Mouse (Mus musculus): Measurements from ENCODE around the gene Il11ra1.
A peak's percentile ranks its signal among the peaks of the same experiment; 100 is the strongest.

The Il11ra1 gene

DNA sequence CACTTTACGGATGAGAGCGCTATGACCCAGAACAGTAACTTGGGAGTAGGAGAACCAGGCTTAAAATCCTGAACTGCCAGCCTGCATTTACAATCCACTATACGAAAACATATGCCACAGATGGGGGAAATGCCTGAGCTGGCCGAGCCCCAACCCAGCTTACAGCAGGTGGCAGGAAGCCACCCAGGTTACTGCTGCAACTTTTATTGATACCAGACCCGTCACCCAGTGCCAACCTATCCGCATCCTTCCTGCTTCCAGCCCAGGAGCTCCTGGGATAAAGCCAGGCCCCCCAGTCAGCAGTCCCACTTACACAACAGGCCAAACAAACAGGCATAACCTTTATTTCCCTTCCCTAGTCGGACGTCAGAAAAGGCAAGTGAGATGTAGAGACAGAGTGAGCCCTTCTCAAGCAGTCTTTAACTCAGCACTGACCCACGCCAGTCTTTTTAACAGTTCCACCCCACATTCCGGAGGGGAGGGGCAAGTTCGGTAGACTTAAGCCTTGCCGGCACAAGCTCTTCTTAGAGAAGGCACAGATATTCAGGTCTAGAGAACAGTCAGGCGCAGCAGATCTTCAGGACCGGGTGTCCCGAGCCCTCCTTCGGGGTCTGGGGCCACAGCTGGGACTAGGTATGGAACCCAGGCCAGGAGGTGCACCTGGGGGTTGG, 12.1 kb downstream of the Il11ra1 start:
- DNase-seq = no peak

GRCm38 (mm10) chr4:41712421-41713196, 12.8 kb downstream of the Il11ra1 start:
- DNase-seq = no peak

GRCm38 (mm10) chr4:41713197-41714067, 13.6 kb downstream of the Il11ra1 start, which contains the start of gene Rpp25l:
Rpp25l (minus strand) TSS chr4:41713534.
- DNase-seq = peak; percentile 79

- peak; percentile 81 for DNase-seq
Observed at GRCm38 (mm10) chr4:41714276-41714675, 14.5 kb downstream of the Il11ra1 start.

- no peak for DNase-seq
Observed at GRCm38 (mm10) chr4:41715082-41715481, 15.3 kb downstream of the Il11ra1 start.

DNA sequence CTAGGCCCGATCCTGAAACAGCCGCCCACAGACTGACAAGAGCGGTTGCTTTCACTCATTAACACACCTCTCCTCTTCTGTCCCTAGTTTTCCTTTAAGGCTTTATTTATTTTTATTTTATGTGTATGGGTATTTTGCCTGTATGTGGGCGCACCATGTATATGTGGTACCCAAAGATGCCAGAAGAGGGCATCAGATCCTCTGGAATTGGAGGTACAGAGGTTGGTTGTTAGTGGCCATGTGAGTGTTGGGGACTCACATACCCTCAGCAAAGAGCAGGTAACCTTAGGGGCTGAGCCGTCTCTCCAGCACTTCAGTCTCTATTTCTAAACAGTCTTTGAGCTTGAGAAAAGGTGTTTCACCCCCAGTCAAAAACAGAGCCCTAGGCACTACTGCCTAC, 15.8 kb downstream of the Il11ra1 start:
- no peak for DNase-seq

- DNase-seq = no peak
Observed at GRCm38 (mm10) chr4:41716834-41717233, 17.0 kb downstream of the Il11ra1 start.

DNA sequence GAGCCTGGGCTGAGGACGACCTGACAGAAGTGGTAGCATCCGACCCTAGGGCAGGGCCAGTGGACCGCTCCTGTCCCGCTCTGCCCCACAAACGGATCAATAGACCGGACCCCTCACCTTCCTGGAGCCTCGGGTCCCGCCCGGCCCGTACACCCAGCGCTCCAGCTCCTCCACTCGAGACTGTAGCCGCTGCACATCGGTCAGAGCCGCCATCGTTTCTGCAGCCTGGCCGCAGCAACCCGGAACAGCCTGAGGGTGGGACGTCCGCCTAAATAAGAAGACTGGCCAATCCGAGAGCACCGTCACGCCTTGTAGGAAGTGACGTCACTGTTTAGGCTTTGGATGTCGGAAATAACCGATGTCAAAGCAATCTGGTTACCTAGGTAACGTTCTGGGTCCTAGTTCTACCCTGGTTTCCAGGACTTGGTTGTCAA, 23.1 kb downstream of the Il11ra1 start, which contains the start of gene Dctn3:
Gene Dctn3, minus strand, starts transcription at position 253 of the 434 bp plus-strand sequence.
- DNase-seq = peak; percentile 95

- DNase-seq = no peak
Observed at GRCm38 (mm10) chr4:41726826-41727621, 27.2 kb downstream of the Il11ra1 start.

GRCm38 (mm10) chr4:41731052-41731765, 31.4 kb downstream of the Il11ra1 start, which contains the start of gene Arid3c:
Arid3c (minus strand) TSS chr4:41731142.
- DNase-seq = no peak

- peak; percentile 77 for DNase-seq
Observed at GRCm38 (mm10) chr4:41737602-41738255, 37.9 kb downstream of the Il11ra1 start.

- DNase-seq = no peak
Observed at GRCm38 (mm10) chr4:41738256-41738603, 38.4 kb downstream of the Il11ra1 start.

DNA sequence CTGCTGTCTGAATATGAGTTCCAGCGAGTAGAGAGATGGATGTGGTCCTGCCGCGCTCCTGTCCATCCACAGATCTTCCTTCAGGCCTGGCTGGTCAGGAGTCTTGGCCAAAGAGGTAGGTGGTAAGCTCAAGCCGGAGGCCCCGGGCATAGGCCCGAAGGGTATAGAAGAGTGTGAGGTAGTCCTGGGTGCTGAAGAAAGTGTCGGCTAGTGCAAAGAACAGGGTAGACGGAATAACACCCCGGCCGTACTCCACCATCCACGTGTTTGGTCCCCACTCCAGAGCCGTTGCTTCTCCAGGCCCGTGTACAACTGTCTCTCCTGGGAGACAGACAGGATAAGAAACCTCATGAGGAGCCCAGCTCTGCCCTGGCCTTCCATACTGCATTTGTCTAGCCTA, 39.5 kb downstream of the Il11ra1 start:
- DNase-seq = no peak

GRCm38 (mm10) chr4:41740380-41741157, 40.8 kb downstream of the Il11ra1 start:
- DNase-seq = peak; percentile 83

- DNase-seq = peak; percentile 96
Observed at GRCm38 (mm10) chr4:41741158-41741560, 41.4 kb downstream of the Il11ra1 start.

DNA sequence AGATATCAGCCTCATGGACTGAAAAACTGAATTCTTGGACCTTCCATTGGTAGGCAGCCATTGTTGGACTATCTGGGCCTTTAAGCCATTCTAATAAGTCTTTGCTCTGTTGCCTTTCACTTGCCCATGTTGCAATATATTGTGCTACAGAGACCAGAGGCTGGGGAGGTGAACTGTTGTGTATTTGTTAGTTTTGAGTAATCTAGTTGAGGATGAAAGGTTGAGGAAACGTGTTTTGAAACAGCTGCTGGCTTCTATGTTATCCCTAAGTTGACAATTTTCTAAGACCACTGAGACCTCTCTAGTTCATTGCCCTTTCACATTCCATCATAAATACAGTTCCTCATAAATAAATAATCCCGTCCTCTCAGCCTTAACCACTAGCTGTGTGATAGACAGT, 44.3 kb downstream of the Il11ra1 start:
- no peak for DNase-seq

DNA sequence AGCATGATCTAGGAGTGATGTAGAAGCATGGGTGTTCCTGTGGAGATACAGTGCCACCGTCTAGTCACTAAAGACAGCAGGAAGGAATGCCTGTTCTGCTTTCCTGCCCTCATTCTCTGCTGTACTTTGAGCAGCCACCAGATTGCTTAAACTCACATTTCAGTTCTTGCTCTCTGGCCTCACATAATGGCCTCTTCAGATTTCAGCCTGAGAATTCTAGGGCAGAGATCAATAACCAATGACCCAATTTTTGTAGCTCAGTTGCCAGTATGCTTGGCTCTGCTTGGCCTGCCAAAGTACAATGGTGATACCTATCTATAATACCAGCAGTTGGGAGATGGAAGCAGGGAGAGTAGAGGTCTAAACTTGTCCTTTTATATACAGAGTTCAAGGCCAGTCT, 45.2 kb downstream of the Il11ra1 start:
- DNase-seq = no peak

- no peak for DNase-seq
Observed at GRCm38 (mm10) chr4:41754797-41755337, 55.1 kb downstream of the Il11ra1 start, which contains the start of gene Galt. Galt (plus strand) TSS chr4:41755228.

Data from right cerebral cortex, adult 18-20 months (tissue).